Mouse (Mus musculus) lung, adult 18-20 months (tissue): ENCODE data around the gene Fkbp4.

Experiments used
- DNase-seq, 2 experiments: peaks; one replicate each; pipeline ENCODE4 v3.0.0; 2022; ENCODE audit warnings: mixed read lengths in 2 of 2

Gene Fkbp4

DNA sequence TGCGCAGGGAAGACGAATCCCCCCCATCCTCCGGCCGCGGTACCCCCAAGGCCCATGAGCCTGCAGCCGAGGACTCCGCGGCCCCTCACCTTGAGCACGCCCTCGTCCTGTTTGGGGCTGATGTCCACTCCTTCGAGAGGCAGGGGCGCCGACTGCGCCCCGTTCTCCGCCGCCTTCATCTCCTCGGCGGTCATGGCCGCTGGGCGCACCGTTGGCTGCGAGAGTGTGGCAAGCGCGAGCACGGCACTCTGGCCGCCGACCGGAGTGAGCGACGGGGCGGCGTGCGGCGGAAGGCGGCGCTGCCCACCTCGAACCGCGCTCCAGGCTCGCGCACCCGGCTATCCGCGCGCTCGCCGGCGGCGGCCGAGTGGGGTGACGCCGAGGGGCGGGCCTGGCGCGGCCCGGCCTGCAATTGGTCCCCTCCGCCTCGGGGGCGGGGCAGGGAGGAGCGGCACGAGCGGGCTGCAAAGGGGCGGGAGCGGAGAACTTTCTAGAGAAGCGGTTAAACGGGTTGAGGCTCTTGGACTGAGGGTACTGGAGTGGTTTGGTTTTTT, at the start of gene Fkbp4:
TSS of gene Fkbp4 (minus strand) at position 361 of the 554 bp plus-strand sequence.
- DNase-seq = peak; percentile 95 to 97

DNA sequence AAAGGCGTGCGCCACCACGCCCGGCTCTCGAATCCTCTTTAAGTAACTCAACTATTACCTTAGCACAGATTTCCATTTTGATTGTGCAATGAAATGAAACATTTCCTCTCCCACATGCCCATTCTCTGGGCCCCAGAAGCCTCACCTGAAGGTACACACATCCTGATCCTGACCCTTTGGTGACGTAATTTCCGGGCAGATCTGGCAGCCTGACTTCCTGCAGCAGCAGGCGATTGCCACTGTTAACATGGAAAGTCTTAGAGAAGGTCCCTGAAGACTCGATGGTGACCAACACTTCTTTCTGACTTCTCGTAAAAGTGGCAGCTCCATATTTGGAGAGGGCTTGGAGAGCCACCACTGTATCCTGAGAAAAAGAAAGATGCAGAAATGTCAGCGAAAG, 49.3 kb upstream of the Fkbp4 start:
- no peak for DNase-seq

DNA sequence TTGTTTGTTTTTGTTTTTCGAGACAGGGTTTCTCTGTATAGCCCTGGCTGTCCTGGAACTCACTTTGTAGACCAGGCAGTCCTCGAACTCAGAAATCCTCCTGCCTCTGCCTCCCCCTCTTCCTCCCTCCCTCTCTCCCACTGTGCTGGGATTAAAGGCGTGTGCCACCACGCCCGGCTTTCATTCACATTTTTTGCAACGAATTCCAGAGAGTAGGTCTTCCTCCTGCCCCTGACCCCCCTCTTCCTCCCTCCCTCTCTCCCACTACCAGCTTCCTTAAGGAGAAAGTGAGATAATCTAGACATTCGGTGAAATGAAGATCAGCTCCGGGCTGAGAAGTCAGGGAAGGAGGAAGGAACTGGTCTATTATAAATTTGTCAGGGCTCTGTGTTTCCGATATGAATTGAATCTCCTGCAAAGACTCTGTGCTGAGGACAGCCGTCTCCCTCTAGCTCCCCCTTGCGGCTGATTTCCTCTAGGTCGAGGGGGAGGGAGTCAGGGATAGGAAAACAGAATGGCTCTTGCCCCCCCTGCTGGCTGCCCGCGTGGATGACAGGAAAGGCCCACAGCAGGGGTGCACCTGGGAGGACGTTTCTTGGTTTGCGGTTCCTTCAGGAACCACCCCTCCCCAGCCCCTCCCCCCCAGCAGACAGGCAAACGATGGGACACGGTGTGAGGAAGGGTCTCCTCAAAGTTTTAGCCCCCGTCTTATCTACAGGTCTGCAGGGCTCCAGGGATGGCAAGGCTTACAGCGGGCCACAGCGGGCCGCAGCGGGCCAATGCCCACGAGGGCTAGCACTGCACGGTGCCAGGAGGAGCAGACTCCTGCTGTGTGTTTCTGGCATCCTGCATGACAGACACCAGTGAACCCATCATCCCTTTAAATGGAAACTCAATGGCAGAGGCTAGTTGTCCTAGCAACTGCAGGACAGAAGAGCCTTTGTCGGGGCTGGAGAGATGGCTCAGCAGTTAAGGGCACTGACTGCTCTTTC, 41.3 kb upstream of the Fkbp4 start:
- DNase-seq = peak; percentile 92 to 95

DNA sequence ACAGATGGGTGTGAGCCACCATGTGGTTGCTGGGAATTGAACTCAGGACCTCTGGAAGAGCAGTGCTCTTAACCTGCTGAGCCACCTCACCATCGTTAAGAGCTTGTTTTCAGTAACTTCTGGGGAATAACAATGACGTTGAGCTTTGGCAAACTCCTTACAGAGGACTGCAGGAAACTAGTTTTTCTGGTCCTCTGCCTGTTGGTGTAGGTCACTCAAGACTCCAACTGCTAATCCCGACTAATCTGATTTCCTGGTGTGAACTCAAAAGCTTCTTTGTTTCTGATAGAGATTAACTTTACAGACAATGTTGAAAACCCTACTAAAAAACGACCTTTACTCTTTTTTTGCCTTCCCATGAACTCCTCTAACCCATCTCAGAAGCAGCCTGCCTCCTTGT, 39.0 kb upstream of the Fkbp4 start:
- DNase-seq = peak in 1 of 2 experiments; percentile 16

DNA sequence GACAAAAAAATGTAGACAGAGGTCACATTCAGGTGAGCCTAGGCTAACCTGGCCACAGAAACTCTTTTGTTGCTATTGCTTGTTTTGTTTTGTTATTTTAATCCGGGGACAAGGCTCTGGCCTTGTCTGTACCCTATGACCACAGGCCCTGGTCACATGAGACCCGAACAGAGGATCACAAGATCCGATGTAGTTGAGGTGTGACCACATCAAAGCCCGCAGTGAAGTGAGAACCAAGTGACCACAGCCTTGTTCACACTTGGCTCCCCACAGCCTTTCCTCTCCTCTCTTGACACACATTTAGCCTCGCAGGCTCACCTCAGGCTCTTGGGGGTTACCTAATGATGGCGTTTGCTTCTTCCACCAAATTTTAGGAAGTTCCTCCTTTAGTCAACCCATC, 35.6 kb upstream of the Fkbp4 start:
- no peak for DNase-seq

- DNase-seq = peak; percentile 32 to 68
Measured at GRCm38 (mm10) chr6:128469451-128469850, 31.0 kb upstream of the Fkbp4 start.

GRCm38 (mm10) chr6:128467298-128467697, 28.8 kb upstream of the Fkbp4 start:
- peak in 1 of 2 experiments; percentile 8 for DNase-seq

DNA sequence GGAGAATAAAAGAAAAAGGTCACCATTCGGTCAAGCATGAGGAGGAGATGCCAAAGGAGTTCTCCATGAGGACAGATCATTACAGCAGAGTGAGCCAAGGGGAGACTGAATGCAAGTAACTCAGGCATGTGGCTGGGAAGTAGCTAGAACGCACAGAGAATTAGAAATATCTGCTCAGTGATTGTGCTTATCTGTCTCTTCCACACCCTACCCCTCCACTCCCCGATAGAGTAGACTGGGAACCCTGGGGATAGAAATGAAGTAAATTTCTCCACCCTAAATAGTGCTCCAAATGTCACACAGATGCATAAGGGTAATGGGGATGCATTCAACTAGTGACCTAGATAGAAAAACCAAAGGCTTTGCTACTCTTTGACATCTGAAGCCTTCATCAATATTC, 28.1 kb upstream of the Fkbp4 start:
- no peak for DNase-seq

- no peak for DNase-seq
Measured at GRCm38 (mm10) chr6:128466043-128466442, 27.6 kb upstream of the Fkbp4 start.

DNA sequence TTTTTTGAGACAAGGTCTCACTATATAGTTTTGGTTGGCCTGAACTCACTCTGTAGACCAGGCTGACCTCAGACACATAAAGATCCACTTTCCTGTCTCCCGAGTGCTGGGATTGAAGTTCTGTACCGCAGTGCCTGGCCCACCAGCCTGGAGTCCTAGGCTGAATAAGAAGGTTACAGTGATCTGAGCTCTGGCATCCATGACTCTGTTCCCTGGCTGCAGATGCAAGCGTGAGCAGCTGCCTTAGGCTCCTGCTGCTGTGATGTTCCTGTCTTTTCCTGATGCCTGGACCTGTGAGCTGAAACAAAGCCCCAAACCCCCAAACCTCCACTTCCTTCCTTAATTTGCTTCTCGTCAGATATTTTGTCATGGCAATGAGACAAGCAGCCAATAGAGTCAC, 26.5 kb upstream of the Fkbp4 start:
- no peak for DNase-seq

- no peak for DNase-seq
Measured at GRCm38 (mm10) chr6:128461606-128462005, 23.1 kb upstream of the Fkbp4 start.

- DNase-seq = no peak
Measured at GRCm38 (mm10) chr6:128460729-128461503, 22.4 kb upstream of the Fkbp4 start.

GRCm38 (mm10) chr6:128460321-128460720, 21.8 kb upstream of the Fkbp4 start:
- no peak for DNase-seq

GRCm38 (mm10) chr6:128457186-128457585, 18.7 kb upstream of the Fkbp4 start:
- DNase-seq = no peak

DNA sequence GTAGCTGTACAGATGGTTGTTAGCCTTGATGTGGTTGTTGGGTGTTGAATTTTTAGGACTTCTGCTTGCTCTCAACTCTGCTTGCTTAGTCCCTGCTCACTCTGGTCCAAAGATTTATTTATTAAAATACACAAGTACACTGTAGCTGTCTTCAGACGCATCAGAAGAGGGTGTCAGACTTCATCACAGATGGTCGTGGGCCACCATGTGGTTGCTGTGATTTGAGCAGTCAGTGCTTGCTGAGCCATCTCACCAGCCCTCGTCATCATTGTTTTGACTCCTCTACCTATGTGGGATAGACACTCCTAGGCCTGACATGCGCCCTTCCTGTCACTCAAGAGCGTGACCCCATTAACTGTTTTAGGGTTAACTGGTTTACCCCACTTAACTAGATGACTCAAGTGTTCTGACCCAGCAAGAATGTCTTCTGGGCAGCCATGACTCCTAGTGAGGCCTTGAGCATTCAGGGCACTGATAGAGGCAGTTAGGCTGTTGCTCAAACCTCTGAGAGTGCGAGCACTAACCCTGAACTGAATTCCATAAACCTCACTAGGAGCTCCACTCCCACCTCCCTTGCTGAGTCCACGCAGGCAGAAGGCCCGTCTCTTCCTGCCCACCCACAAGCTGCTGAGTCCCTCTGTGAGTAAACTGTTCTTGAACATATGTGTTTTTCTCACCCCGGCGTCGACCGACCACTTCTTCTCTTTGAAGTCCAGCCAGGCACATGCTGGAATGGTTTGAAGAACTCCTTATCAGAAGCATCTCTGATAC, 17.5 kb upstream of the Fkbp4 start:
- DNase-seq = no peak

DNA sequence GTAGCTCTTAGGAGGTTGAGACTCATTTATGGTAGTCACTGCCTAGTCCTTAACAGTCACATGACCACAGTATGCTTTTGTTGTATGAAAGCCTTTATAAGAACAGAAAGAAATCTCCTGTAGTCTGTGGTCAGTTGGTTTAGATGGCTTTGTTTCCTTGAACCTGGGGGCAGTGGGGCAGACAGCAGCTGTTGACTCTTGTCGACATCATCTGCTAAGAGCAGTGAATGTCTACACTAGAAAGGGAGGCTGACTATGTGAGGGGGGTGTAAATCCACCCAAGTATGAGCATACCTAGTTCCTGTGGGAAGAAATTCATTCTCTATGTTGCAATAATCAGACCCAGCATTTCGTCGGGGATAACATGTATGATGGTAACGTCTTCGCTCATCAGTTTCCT, 8.6 kb upstream of the Fkbp4 start:
- no peak for DNase-seq

- peak; percentile 62 to 75 for DNase-seq
Measured at GRCm38 (mm10) chr6:128445761-128446535, 7.5 kb upstream of the Fkbp4 start.

DNA sequence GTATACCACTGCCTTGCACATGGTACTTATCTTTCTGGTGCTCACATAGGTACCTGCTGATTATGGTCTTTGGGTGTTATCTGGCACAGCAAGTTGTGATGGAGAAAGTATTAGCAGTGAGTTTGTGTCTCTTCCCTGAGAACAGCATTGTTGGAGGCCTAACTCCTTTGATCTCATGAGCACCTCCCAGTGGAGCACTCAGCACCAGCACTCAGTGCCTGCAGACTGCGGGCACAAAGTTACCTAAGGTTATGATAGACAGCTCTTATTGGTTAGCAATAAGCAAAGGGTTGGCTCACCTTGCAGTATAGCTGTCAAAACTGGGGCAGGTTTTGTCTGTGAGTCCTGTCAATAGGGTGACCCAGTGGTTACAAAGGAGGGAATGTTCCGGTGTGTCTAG, 1.8 kb upstream of the Fkbp4 start:
- no peak for DNase-seq

DNA sequence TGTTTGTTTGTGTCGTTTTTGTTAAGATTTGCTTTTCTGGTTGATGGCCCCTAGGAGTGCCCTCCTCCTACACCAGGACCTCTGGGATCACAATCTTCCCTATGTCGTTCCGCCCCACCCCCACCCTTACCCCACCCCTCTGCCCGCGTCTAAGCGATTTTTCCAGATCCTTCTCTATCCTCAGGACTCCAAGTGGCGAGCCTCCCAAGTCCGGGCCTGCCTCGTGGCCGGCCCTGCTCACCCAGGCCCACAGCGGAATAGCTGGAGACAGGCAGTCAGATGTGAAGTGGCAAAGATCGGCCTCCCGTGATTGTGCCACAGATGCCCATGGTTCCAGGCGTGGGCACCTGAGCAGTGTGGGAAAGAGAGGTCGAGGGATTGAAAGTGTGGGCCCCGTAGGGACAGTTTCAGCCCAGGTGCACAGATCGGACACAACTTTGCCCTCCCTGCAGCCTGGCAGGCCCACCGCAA, 429 bp upstream of the Fkbp4 start:
- peak; percentile 33 to 50 for DNase-seq

GRCm38 (mm10) chr6:128437731-128438316, 653 bp downstream of the Fkbp4 start:
- DNase-seq = peak; percentile 80 to 84

GRCm38 (mm10) chr6:128437288-128437687, 1.2 kb downstream of the Fkbp4 start:
- no peak for DNase-seq
